Mouse (Mus musculus) kidney, postnatal 14 days (tissue): ENCODE results near the gene Epha10.

Source experiments
- DNase-seq: peaks from one replicate; pipeline ENCODE4 v3.0.0; 2022; ENCODE audit warnings: mixed read lengths

Gene Epha10

DNA sequence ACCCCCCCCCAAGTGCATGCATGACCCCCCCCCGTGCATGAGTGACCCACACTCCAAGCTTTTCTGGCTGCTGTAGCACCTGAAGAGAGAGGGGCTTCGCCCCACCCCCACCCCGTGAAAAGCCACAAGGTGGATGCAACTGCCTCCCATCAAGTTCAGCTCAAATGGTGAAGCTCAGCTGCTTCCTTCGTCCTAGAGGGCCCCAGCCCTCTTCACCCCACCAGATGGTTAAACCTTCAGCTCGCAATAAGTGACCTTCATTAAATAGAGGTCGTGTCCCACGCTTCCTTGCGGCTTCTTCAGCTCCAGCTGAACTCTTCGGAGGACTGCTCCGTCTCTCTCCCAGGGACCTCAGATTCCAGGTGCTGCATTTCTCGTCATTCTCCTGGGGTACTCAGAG is at the start of gene Epha10:
Gene Epha10, plus strand, starts transcription at position 301 of the 400 bp plus-strand sequence.
- DNase-seq: no peak

DNA sequence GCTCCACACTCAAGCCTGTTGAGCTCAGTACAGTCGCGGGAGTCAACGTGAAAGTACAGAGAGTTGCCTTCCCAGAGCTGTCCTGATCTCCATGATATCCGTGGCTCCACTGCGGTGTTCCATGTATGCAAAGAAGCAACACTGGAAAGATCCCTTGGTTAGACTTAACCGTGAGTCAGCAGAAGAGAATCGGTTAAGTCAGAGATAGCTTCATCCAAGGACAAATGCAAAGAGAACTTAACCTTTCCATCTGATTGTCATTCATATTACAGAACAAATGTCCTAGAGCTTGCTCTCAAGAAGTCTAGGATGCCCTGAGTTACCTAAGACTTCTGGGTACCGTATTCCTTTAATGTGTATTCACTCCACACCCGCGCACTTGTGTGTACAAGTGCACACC is 47.9 kb upstream of the Epha10 start:
- no peak for DNase-seq

DNA sequence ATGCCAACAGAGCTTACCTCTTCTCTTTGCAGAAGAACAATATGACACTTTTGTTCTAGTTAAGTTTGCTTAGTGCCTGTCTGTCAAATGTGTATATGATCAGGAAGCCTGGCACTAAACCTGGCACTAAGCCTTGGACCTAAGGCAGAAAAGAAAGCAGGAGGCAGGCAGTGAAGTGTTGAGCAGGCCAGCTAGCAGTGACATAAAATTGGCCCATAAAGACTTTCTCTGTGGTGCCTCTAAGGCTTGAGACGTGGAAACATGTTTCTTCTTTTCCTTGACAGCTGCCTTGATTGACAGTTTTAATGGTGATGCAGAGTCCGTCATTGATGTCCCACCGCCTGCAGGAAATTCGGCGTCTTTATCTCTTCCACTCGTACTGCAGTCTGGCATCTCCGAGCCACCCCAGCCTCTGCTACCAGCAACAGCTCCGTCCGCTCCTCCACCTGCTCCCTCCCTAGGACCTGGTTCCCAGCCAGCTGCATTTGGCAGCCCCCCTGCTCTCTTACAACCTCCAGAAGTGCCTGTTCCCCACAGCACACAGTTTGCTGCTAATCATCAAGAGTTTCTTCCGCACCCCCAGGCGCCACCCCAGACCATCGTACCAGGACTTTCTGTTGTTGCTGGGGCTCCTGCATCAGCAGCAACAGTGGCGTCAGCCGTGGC is 42.5 kb upstream of the Epha10 start:
- DNase-seq: no peak

DNA sequence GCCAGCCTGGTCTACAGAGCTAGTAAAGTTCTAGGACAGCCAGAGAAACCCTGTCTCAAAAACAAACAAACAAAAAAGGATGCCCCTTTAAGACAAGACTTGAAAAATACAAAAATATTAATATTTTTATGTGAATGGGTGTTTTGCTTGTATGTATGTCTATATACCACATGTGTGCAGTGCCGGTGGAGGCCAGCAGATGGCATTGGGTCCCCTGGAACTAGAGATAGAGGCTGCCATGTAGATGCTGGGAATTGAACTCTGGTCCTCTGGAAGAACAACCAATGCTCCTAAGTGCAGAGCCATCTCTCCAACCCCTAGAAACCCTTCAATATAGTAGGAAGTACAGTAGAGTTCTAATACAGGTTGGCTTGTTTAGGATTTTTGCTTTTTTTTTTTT is 39.7 kb upstream of the Epha10 start:
- DNase-seq: no peak

DNA sequence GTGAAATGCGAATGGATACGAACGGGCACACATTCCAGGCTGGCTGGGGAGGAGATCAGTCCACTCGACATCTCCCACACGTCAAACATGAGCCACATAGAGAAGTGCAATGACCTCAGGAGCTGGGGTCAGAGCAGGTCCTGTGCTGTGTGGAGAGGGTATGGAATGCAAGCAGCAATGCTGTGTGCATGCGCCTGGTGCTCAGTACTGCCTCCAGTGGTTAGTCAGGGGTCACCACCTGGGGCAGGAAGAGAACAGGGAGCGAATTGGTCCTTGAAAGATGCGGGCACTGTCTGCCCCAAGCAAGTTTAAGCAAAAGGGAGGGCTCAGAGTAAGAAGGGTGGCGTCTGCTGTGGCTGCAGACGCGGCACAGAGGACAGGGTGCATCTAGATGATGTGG is 37.2 kb upstream of the Epha10 start:
- DNase-seq: peak; percentile 35

DNA sequence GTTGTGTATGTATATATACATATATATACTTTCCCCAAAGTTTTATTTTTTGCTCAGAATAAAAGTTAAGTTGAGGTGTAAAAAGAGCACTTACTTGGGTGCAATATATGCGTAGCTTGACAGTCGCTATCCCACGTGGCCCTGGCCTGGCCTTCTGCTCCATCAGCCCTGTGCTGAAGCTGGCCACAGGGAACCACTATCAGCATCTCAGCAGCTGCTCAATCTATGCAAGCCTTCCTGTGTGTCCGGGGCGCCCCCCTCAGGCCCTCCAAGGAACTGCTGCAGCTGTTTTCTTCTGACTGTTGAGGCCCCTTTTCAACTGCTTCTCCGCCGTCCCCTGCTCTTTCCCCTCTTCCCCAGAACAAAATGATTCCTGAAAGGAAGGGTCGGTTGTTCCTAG is 33.1 kb upstream of the Epha10 start:
- peak; percentile 79 for DNase-seq

DNA sequence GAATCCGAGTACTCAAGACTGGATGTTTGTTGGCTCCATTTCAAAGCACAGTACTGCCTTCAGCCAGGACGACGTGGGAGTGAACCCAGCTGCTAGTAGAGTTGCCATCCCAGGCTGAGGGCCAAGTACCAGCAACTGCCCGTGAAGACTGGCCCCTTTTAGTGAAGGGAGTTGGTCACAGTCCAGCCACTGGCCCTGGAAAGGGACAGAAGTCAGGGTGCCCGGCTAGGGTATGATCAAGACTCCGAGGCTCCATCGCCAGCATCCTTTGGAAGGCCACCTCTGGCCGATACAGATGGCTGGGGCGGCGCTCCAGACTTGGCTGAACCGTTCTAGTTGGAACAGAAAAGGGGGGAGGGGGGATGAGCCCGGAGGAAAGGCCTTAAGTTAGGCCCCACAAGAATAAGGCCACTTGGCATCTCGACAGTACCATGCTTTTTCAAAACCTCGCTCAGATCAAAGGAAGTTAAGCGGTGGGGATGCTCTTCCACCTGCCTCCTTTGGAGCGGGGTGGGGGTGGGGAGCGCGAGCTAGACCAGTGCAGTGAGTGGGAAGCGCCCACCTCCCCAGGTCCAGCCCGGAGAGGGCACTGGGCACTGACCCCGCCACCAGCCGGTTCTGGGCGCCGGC is 31.0 kb upstream of the Epha10 start:
- peak; percentile 73 for DNase-seq

DNA sequence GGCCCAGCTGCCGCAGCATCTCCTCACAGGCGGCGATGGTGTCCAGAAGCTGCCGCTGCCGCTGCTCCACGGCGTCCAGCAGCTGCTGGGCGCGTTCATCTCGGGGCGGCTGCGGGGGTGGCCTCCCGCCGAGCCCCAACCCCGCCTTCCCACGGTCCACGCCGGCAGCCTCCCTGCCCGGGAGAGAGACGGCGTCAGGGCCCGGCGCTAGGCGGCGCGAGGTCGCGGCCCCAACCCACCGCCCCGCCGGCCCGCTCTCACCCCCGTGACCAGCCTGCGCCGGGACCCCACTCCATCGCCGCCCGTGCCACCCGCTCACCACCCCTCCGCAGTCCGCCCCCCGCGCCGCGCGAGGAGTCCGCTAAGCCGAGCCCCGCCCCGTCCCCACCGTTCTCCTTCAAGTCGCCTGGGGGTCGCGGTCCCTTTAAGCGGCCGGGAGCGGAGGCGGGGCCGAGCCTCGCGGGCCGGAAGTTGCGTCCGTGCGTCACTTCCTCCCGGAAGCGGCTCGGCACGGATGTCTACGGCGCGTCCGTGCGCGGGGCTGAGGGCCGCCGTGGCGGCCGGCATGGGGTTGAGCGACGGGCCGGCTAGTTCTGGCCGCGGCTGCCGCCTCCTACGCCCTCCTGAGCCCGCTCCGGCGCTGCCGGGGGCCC is 30.3 kb upstream of the Epha10 start, which contains the start of gene Yrdc:
Gene Yrdc, plus strand, starts transcription at position 419 of the 653 bp plus-strand sequence.
- peak; percentile 97 for DNase-seq

DNA sequence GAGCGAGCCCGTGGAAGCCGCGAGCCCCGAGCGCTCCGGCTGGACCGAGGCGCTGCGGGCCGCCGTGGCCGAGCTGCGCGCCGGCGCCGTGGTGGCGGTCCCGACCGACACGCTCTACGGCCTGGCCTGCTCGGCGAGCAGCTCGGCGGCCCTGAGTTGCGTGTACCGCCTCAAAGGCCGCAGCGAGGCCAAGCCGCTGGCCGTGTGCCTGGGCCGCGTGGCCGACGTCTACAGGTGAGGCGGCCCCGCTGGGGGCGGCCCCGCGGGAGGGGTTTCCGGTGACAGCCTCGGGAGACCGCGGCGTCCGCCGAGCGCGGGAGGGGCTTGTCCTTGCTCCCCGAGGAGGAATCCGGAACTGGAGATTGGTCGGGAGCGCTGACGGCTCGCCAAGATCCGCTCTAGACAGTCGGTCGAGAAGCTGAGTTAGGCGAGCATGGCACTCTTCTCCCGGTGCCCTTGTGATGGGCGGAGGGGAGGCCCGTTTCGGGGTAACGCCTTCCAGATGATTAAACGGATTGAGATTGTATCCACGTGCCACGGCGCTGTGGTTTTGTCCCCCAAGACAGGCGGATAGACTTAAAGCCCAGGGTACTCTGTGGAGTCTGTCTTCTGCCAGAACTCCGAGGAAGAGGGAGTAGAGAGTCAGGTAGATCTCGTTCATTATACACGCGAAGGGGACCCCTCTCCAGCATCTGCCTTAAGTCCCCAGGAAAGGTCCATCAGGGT is 29.6 kb upstream of the Epha10 start, which contains the start of gene 1110065P20Rik:
Gene 1110065P20Rik, minus strand, starts transcription at position 264 of the 726 bp plus-strand sequence.
- peak; percentile 91 for DNase-seq

DNA sequence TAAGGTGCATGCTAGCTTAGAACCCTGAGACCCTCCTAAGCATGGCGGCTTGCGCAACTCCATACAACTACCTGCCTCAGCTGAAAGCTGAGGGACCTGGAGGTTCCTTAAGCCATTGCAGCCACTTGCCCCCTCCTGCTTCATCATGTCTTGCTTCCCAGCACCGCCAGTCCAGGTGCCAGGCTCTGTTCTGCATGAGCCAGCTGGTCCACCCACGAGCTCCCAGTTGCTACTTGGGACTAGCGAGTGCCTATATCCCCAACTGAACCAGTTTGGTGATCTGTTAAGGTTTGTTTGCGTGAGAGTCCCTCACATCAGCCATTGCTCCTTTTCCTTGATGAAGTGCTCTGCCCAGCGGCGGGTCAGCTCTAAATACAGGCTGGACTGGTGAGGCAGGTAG is 24.4 kb upstream of the Epha10 start:
- DNase-seq: no peak

DNA sequence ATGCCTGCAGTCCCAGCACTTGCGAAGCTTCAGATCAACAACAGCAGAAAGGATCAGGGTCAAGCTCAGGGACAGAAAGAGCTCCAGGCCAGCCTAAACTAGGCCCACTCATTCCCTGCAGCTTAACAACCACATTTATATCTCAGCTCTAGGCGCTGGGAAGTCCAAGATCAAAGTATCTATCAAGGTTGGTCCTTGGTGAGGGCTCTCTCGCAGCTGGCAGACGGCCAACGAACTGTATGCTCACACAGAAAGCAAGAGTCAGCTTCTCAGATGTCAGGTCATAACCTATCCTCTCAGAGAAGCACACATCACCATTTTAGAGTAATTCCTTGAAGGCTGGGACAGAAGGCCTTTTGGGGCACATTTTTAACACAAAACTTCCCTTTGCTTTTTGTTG is 22.3 kb upstream of the Epha10 start:
- DNase-seq: peak; percentile 27

DNA sequence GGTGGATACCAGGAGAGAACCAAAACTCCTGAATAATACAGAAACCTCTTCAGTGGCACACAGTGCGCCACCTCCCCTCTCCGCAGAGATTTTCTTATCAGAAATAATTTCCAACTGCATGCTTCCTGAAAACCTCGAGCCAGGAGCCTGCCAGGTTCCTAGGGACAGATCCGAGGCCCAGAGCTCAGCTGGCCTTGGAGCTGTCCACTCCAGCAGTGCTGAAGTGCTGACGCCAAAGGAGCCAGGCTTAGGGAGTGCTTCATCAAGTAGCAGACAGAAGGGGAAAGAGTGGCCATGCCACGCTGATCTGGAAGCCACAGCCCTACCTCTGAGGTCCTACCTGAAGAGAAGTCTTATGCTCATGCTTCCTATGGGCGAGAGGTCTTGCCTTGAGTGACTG is 20.3 kb upstream of the Epha10 start:
- DNase-seq: peak; percentile 84

DNA sequence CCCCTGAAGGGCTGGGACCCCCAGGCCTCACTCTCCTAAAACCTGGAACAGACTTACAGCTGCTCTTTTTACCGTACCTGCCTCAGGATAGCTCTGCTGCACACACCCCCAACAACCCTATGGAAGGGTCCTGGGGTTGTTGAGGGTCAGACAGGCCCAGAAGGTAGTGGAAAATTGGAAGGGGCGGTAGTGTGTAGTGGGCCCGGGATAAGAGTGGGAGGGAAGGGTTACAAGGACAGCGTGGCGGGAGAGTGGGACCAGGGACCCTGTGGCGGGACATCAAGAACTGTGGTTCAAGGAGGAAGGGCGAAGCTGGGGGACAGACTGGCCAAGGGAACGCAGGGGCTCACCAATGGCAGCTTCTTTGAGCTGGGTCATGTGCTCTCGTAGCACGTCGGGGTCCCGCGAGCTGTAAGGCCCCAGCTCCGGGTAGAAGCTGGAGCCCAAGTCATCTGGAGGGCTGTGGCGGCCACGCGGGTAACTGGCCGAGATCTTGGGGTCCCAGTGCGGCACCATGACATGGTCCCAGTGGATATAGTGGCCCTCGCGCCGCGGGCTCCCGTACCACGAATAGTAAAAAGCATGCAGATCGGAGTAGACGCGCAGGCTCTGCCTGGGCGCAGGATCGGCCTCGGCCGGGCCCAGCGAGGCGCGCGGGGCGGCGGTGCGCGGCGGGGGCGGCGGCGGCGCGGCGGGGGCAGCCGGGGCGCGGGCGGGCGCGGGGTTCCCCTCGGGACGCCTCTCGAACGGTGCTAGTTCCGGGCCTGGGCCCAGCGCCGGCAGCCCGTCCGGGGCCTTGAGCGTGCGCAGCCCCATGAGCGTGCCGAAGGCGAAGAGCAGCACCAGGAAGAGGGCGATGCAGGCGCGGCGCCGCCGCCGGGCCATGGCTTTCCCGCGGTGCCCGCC is 19.2 kb upstream of the Epha10 start, which contains the start of gene Maneal:
Gene Maneal, minus strand, starts transcription at position 889 of the 906 bp plus-strand sequence.
- no peak for DNase-seq

DNA sequence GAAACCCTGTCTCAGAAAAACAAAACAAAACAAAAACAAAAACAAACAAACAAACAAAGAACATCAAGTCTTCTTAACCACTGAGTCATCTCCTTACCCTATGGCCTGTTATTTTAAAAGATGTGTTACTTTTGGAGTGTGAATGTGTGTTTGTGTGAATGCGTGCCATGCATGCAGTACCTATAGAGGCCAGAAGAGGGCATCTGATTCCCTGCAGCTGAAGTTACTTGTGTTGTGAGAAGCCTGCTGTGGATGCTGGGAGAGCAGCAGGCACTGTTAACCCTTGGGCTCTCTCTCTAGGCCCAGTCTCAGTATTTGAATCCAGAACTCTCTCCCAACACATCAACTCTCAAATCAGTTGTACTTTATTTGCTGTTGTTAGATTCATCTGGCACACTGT is 8.0 kb upstream of the Epha10 start:
- DNase-seq: no peak

DNA sequence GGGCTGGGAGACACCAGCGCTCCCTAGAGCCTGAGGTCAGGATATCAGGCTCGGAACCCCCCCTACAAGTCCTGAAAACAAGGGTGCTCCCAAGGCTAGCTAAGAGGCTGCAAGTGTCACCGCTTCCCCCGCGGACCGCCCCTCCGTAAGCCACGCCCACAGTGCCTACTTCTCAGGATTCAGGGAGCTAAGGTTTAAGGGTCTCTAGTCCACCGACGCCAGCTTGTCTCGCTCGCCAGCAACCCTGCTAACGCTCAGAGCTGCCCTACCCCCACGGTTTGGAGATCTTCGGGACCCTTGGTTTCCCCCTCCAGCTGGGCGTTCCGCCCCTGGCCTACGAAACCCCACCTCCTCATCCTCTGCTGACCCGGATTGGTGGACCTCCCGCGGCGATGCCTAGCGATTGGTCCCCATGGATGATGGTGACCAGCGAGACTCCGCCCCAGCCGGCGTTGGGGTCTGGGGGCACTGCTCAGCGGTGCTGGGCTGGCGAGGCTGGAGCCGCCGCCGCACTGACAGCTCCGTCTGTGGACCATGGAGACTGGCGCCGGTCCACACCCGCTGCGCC is 726 bp downstream of the Epha10 start:
- no peak for DNase-seq

DNA sequence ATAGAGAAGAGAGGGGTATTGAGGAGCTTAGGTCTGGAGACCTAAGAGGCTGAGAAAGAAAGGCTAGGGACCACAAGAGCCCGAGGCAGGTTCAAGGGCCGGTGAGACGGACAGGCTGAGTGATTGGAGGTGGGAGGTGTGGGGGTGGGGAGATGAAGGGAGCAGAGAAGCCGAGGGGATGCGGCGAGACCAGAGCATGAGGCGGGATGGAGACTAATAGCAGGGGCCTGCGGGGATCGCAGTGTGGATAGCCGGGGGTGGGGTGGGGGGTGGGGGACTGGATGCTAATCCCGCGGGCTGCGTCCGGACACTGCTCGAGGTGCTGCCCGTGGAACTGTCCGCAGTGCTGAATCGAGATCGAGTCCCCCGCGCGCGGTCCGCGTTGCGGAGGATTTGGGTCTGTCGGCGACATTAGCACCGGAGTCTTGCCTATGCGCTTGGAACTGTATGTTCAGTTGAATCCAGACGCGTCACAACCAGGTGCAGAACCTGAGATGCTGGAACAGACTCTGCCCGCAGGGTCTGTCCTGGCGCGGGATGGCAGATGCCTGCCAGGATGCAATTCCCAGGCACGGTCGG is 1.5 kb downstream of the Epha10 start:
- peak; percentile 43 for DNase-seq

DNA sequence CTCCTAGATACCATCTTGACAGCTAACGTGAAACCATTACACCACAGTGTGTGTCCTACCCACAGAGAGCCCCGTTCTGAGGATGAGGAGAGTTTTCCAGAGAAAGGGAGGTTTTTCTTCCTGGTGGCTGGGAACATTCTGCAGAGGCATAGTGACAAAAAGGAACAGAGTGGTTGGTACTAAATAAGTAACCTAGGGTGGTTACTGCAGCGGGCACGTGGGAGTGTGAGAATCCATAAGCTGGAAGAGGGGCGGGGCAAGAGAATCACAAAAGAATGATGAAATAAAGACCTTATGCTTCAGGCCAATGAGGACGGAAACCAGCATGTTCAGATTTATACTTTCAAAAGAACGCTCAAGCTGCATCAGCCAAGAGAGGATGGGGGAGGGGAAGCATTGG is 8.0 kb downstream of the Epha10 start:
- no peak for DNase-seq

DNA sequence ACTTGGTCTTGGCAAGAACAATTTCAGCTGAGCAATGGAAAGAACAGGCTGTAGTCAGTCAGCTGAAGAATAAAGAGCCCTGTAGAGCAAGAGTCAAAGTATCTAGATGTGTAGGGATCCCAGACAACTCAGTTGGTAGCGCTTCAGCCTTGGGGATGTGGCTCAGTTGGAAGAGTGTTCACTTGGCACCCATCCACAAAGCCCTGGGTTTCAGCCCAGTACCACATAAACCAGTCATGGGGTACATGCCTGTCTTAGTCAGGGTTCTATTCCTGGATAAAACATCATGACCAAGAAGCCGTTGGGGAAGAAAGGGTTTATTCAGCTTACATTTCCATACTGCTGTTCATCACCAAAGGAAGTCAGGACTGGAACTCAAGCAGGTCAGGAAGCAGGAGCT is 9.2 kb downstream of the Epha10 start:
- no peak for DNase-seq

DNA sequence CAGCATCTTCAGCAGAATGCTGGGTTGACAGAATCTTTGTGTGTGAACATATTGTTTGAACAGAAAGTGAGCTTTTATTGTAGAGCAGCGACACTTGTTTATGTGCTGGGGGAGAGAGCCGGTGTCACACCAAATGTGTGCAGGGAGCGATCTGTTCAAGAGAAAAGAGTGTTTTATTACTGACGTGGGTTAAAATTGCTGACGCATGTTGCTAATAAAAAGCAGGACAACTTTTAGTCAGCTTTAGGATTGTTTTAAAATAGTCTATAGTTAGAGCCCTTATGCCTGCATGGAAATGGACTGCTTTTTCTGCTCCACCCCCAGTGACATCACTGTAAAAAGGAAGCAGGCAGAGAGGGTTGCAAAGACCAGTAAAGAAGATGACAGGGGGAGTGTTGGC is 10.1 kb downstream of the Epha10 start:
- DNase-seq: no peak

DNA sequence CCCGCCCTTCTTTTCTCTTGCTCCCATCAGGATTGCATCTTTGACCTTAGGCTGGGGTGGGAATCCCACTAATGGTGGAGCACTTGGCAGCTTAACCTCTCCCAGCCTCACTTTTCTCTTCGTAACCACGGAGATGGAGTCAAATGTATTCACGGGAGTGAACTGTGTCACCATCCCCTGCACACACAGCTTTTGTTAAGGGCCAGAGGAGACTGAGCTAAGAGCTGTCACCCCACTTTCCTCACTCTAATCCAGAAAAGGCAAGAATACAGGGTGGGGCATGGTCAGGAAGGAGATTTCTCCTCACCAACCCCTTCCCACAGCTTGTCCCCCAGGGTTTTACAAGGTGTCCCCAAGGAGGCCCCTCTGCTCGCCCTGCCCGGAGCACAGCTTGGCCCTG is 13.1 kb downstream of the Epha10 start:
- no peak for DNase-seq
